Mouse (Mus musculus) thymus, postnatal 25 days (tissue): ENCODE data around the gene Wdfy2.
A peak's percentile ranks its signal among the peaks of the same experiment; 100 is the strongest.

Source experiments
- DNase-seq: peaks from one replicate; pipeline ENCODE4 v3.0.0; 2022

Gene Wdfy2

GRCm38 (mm10) chr14:62845011-62845840 lies 7.7 kb downstream of the Wdfy2 start:
- no peak for DNase-seq

- DNase-seq = no peak
These were observed 13.5 kb downstream of the Wdfy2 start for GRCm38 (mm10) chr14:62850980-62851379.

GRCm38 (mm10) chr14:62852840-62853239 lies 15.4 kb downstream of the Wdfy2 start:
- DNase-seq = peak; percentile 44

- no peak for DNase-seq
These were observed 17.8 kb downstream of the Wdfy2 start for GRCm38 (mm10) chr14:62855077-62855835.

GRCm38 (mm10) chr14:62855863-62856262 lies 18.4 kb downstream of the Wdfy2 start:
- no peak for DNase-seq

- DNase-seq = no peak
These were observed 19.0 kb downstream of the Wdfy2 start for GRCm38 (mm10) chr14:62856490-62856889.

GRCm38 (mm10) chr14:62857879-62858278 lies 20.4 kb downstream of the Wdfy2 start:
- DNase-seq = no peak

GRCm38 (mm10) chr14:62858311-62858710 lies 20.8 kb downstream of the Wdfy2 start:
- no peak for DNase-seq

GRCm38 (mm10) chr14:62862564-62862963 lies 25.1 kb downstream of the Wdfy2 start:
- no peak for DNase-seq

- no peak for DNase-seq
These were observed 26.8 kb downstream of the Wdfy2 start for GRCm38 (mm10) chr14:62864254-62864653.

- no peak for DNase-seq
These were observed 27.9 kb downstream of the Wdfy2 start for GRCm38 (mm10) chr14:62865405-62865804.

- DNase-seq = no peak
These were observed 29.6 kb downstream of the Wdfy2 start for GRCm38 (mm10) chr14:62867069-62867468.

- peak; percentile 20 for DNase-seq
These were observed 30.1 kb downstream of the Wdfy2 start for GRCm38 (mm10) chr14:62867576-62867975.

- DNase-seq = no peak
These were observed 30.8 kb downstream of the Wdfy2 start for GRCm38 (mm10) chr14:62868254-62868653.

GRCm38 (mm10) chr14:62870238-62870638 lies 32.8 kb downstream of the Wdfy2 start:
- peak; percentile 81 for DNase-seq

GRCm38 (mm10) chr14:62871431-62871830 lies 34.0 kb downstream of the Wdfy2 start:
- DNase-seq = peak; percentile 36

GRCm38 (mm10) chr14:62871932-62872331 lies 34.5 kb downstream of the Wdfy2 start:
- DNase-seq = no peak

- no peak for DNase-seq
These were observed 36.3 kb downstream of the Wdfy2 start for GRCm38 (mm10) chr14:62873820-62874219.

- no peak for DNase-seq
These were observed 36.9 kb downstream of the Wdfy2 start for GRCm38 (mm10) chr14:62874348-62874747.

GRCm38 (mm10) chr14:62878076-62878475 lies 40.6 kb downstream of the Wdfy2 start:
- DNase-seq = peak; percentile 25

GRCm38 (mm10) chr14:62878634-62879430 lies 41.4 kb downstream of the Wdfy2 start:
- DNase-seq = no peak

GRCm38 (mm10) chr14:62879497-62879896 lies 42.0 kb downstream of the Wdfy2 start:
- peak; percentile 83 for DNase-seq
